Mouse (Mus musculus) ES-E14 (cell line): Measurements from ENCODE around the gene Cpne4. TPM values are rescaled to one million over a fixed set of nuclear protein-coding genes. Genes with fewer than 3 reads are reported as not detected.

Experiments
- DNase-seq: peaks from one replicate; pipeline ENCODE4 v3.0.0-alpha.2; 2013; ENCODE audit warnings: low read depth, low spot score
- H3K27ac ChIP-seq: 2 replicates; pipeline ENCODE4 v1.5.1; 2012; ENCODE audit warnings: low read depth, mild to moderate bottlenecking, low read length, moderate library complexity, mixed read lengths; ENCODE audit not compliant: poor library complexity, insufficient read depth, severe bottlenecking
- H3K36me3 ChIP-seq: 2 replicates; pipeline ENCODE4 v1.6.1; 2012; ENCODE audit warnings: mild to moderate bottlenecking, low read length, moderate library complexity, mixed read lengths; ENCODE audit not compliant: control insufficient read depth, poor library complexity, insufficient read depth, severe bottlenecking
- H3K4me1 ChIP-seq, 2 experiments: fragments of 150-350 bp in 1 of 2; sonication (generic) in 1 of 2; 2 replicates each; pipeline ENCODE4 v1.6.1; 2012; ENCODE audit warnings: low read length in 2 of 2, mild to moderate bottlenecking in 1 of 2, mixed read lengths in 1 of 2; ENCODE audit not compliant: control insufficient read depth in 2 of 2, insufficient read depth in 2 of 2, poor library complexity in 1 of 2
- H3K4me3 ChIP-seq, 2 experiments: fragments of 150-350 bp in 1 of 2; sonication (generic) in 1 of 2; 2 replicates each; pipeline ENCODE4 v1.5.1; 2012; ENCODE audit warnings: low read length in 2 of 2, low read depth in 1 of 2, mild to moderate bottlenecking in 1 of 2, mixed read lengths in 1 of 2; ENCODE audit not compliant: insufficient read depth in 1 of 2, poor library complexity in 1 of 2, severe bottlenecking in 1 of 2
- H3K9ac ChIP-seq: 2 replicates; pipeline ENCODE4 v1.6.1; 2012; ENCODE audit warnings: low read depth, mild to moderate bottlenecking, low read length, mixed read lengths; ENCODE audit not compliant: poor library complexity, insufficient read depth, severe bottlenecking
- H3K9me3 ChIP-seq: fragments of 150-350 bp; sonication (generic); 2 replicates; pipeline ENCODE4 v1.6.1; 2012; ENCODE audit warnings: low read depth, mild to moderate bottlenecking, low read length; ENCODE audit not compliant: control insufficient read depth, insufficient read depth
- CHD2 ChIP-seq: IDR thresholded peaks from 2 replicates; pipeline ENCODE4 v1.6.1; 2014; ENCODE audit warnings: mild to moderate bottlenecking, low read depth, low read length, inconsistent platforms
- HCFC1 ChIP-seq: IDR thresholded peaks from 2 replicates; pipeline ENCODE4 v1.6.1; 2012; ENCODE audit warnings: low read length, inconsistent platforms, borderline replicate concordance; ENCODE audit not compliant: insufficient read depth
- MAFK ChIP-seq: IDR thresholded peaks from 2 replicates; pipeline ENCODE4 v1.6.1; 2014; ENCODE audit warnings: mild to moderate bottlenecking, low read depth, low read length, inconsistent platforms; ENCODE audit not compliant: insufficient read depth
- ZC3H11A ChIP-seq: IDR thresholded peaks from 2 replicates; pipeline ENCODE4 v1.6.1; 2012; ENCODE audit warnings: low read depth, mild to moderate bottlenecking, inconsistent platforms, low read length, borderline replicate concordance
- ZNF384 ChIP-seq: IDR thresholded peaks from 2 replicates; pipeline ENCODE4 v1.6.1; 2012; ENCODE audit warnings: low read depth, low read length, inconsistent platforms
- in situ Hi-C, 2 experiments: fragments of 600-800 bp; cut with MboI; formaldehyde crosslinking; loops; one replicate each; pipeline ENCODE4 v1.15.1; 2025; ENCODE audit warnings: low sequenced_read_pairs in 2 of 2, inconsistent platforms in 1 of 2; ENCODE audit not compliant: unreplicated experiment in 2 of 2
- total RNA-seq: library from RNA; depleted of rRNA; stranded (reverse); fragments of 300-350 nt; gene quantifications from 2 replicates; pipeline ENCODE4 v1.2.3, GENCODE M21; 2012

Gene Cpne4
- total RNA-seq, 1 experiment: 0.13 TPM

- in situ Hi-C loops: no loop called here
- Histone ChIP-seq H3K4me3 (no peak overlapping the region), H3K36me3 (no peaks in the 10 kb centered on the region), H3K4me1 (no peaks in the 10 kb centered on the region), H3K9ac (no peak overlapping the region), H3K9me3 (peaks cover 6% of the 10 kb centered on the region; the same call in 1 of the 2 replicates), H3K27ac (no peak overlapping the region)
- TF ChIP-seq ZNF384 (no peak), ZC3H11A (no peak), MAFK (no peak), HCFC1 (no peak), CHD2 (no peak)
- DNase-seq: no peak
Measured at GRCm38 (mm10) chr9:104972828-104973227, 425.7 kb downstream of the Cpne4 start.

GRCm38 (mm10) chr9:104981934-104982548 lies 435.0 kb downstream of the Cpne4 start:
- Histone ChIP-seq H3K9ac (no peak overlapping the region), H3K27ac (no peak overlapping the region), H3K36me3 (no peaks in the 10 kb centered on the region), H3K4me1 (no peaks in the 10 kb centered on the region), H3K4me3 (no peak overlapping the region), H3K9me3 (0 out of 2 replicates have a peak, but pooled peaks cover 2% of the 10 kb centered on the region)
- in situ Hi-C loops: no loop called here
- TF ChIP-seq ZC3H11A (no peak), HCFC1 (no peak), MAFK (no peak), CHD2 (no peak), ZNF384 (no peak)
- DNase-seq: no peak

- TF ChIP-seq HCFC1 (no peak), ZC3H11A (no peak), ZNF384 (no peak), MAFK (no peak), CHD2 (no peak)
- H3K36me3 ChIP-seq: no peaks in the 10 kb centered on the region
- H3K9me3 ChIP-seq: no peaks in the 10 kb centered on the region
- no peak overlapping the region for H3K9ac ChIP-seq
- in situ Hi-C loops: no loop called here
- H3K4me3 ChIP-seq: no peak overlapping the region
- DNase-seq: no peak
- no peak overlapping the region for H3K27ac ChIP-seq
- H3K4me1 ChIP-seq: no peaks in the 10 kb centered on the region
Measured at GRCm38 (mm10) chr9:104998225-104998624, 451.1 kb downstream of the Cpne4 start.

- DNase-seq: no peak
- Histone ChIP-seq H3K9me3 (no peaks in the 10 kb centered on the region), H3K4me1 (no peaks in the 10 kb centered on the region), H3K9ac (no peak overlapping the region), H3K36me3 (no peaks in the 10 kb centered on the region), H3K27ac (no peak overlapping the region), H3K4me3 (no peak overlapping the region)
- in situ Hi-C loops: no loop called here
- TF ChIP-seq ZNF384 (no peak), MAFK (no peak), ZC3H11A (no peak), HCFC1 (no peak), CHD2 (no peak)
Measured at GRCm38 (mm10) chr9:105010721-105011120, 463.6 kb downstream of the Cpne4 start.

- Histone ChIP-seq H3K9ac (no peak overlapping the region), H3K9me3 (no peaks in the 10 kb centered on the region), H3K27ac (no peak overlapping the region), H3K4me1 (no peaks in the 10 kb centered on the region), H3K36me3 (no peaks in the 10 kb centered on the region), H3K4me3 (no peak overlapping the region)
- DNase-seq: no peak
- in situ Hi-C loops: no loop called here
- no peak for TF ChIP-seq CHD2
- TF ChIP-seq HCFC1: no peak
- TF ChIP-seq ZNF384: no peak
- no peak for TF ChIP-seq ZC3H11A
- no peak for TF ChIP-seq MAFK
Measured at GRCm38 (mm10) chr9:105018186-105018585, 471.1 kb downstream of the Cpne4 start.
